Mouse (Mus musculus) spleen, adult 18-20 months (tissue): ENCODE data around the gene Nr0b1.

Experiments
- DNase-seq, 2 experiments: peaks; one replicate each; pipeline ENCODE4 v3.0.0; 2022; ENCODE audit warnings: mixed read lengths in 2 of 2

Nr0b1 gene

DNA sequence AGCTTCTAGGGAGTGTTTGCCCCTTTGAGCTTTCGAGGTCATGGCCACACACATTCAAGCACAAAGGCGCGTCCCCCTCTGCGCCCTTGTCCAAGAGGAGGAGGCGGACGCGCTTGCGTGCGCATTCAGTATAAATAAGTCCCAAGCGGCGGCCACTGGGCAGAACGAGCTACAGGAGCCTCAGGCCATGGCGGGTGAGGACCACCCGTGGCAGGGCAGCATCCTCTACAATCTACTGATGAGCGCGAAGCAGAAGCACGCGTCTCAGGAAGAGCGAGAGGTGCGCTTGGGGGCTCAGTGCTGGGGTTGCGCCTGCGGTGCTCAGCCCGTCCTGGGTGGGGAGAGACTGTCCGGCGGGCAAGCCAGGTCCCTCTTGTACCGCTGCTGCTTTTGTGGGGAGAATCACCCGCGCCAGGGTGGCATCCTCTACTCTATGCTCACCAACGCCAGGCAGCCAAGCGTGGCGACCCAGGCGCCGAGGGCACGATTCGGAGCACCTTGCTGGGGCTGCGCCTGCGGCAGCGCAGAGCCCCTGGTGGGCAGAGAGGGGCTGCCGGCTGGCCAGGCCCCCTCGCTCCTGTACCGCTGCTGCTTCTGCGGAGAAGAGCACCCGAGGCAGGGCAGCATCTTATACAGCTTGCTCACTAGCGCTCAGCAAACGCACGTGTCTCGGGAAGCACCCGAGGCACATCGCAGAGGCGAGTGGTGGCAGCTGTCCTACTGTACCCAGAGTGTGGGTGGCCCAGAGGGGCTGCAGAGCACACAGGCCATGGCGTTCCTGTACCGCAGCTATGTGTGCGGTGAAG, at the start of gene Nr0b1:
Nr0b1 (plus strand) TSS at position 151 of the 806 bp plus-strand sequence.
- DNase-seq, result no peak

- DNase-seq, result no peak
These were observed 4.3 kb upstream of the Nr0b1 start for GRCm38 (mm10) chrX:86187250-86187649.

GRCm38 (mm10) chrX:86192420-86192994, 943 bp downstream of the Nr0b1 start:
- DNase-seq, result no peak

- no peak for DNase-seq
These were observed 1.8 kb downstream of the Nr0b1 start for GRCm38 (mm10) chrX:86193386-86193785.

- DNase-seq, result no peak
These were observed 45.7 kb downstream of the Nr0b1 start for GRCm38 (mm10) chrX:86237246-86237645.
